Mouse (Mus musculus) bone marrow macrophage, adult 2 months (primary cell): ENCODE measurements around the gene Epb42.

Experiments
- CTCF ChIP-seq: IDR thresholded peaks from 2 replicates; pipeline ENCODE4 v1.5.1; 2012; ENCODE audit warnings: low read depth, mild to moderate bottlenecking, low read length, moderate library complexity
- POLR2A ChIP-seq: IDR thresholded peaks from 2 replicates; pipeline ENCODE4 v1.6.1; 2012; ENCODE audit warnings: mild to moderate bottlenecking, low read depth, low read length, borderline replicate concordance

GRCm38 (mm10) chr2:121016226-121016625, 20.6 kb downstream of the Epb42 start:
- TF ChIP-seq CTCF (no peak), POLR2A (no peak)
